29 mouse cellular contexts compared by ENCODE assay signal in genomic region chr3:137641238-137641637, GRCm38 (mm10). TPM values are rescaled to one million over a fixed set of nuclear protein-coding genes. Genes with fewer than 3 reads are reported as not detected.
"Had no signal": no experiment of that assay in that cellular context is flagged by ENCODE, and none has a peak within 500 bp of the region (broad histone marks: within the 10 kb centered on the region; RNA-seq: fewer than 3 reads in every experiment).

No protein-coding gene starts in this region.

- DNase-seq: kidney, adult 9 months; kidney, postnatal 25 days; layer of hippocampus, adult 9-11 months; lung, embryonic 14.5 days; right cerebral cortex, adult 18-20 months; right cerebral cortex, postnatal 14 days; right cerebral cortex, postnatal 4 days; spleen, adult 18-20 months; thymus, postnatal 25 days had no signal

- H3K4me3 ChIP-seq: layer of hippocampus, adult 2 months; left cerebral cortex, adult 2 months; limb, embryonic 12.5 days; limb, embryonic 15.5 days; liver, embryonic 12.5 days; liver, embryonic 15.5 days; midbrain, embryonic 12.5 days; midbrain, embryonic 15.5 days; neural tube, embryonic 12.5 days; neural tube, embryonic 15.5 days; stomach, embryonic 15.5 days had no signal

- H3K4me1 ChIP-seq: limb, embryonic 15.5 days; liver, embryonic 12.5 days; liver, embryonic 15.5 days; midbrain, embryonic 15.5 days; neural tube, embryonic 12.5 days; neural tube, embryonic 15.5 days; stomach, embryonic 15.5 days had no signal

- H3K36me3 ChIP-seq: limb, embryonic 12.5 days; limb, embryonic 15.5 days; liver, embryonic 12.5 days; liver, embryonic 15.5 days; midbrain, embryonic 12.5 days; midbrain, embryonic 15.5 days; neural tube, embryonic 12.5 days; neural tube, embryonic 15.5 days; stomach, embryonic 15.5 days had no signal

- H3K9me3 ChIP-seq: limb, embryonic 12.5 days; limb, embryonic 15.5 days; liver, embryonic 12.5 days; liver, embryonic 15.5 days; midbrain, embryonic 12.5 days; midbrain, embryonic 15.5 days; neural tube, embryonic 12.5 days; neural tube, embryonic 15.5 days; stomach, embryonic 15.5 days had no signal

- H3K27me3 ChIP-seq: limb, embryonic 12.5 days; limb, embryonic 15.5 days; liver, embryonic 12.5 days; liver, embryonic 15.5 days; midbrain, embryonic 12.5 days; midbrain, embryonic 15.5 days; neural tube, embryonic 12.5 days; neural tube, embryonic 15.5 days; stomach, embryonic 15.5 days had no signal

- H3K27ac ChIP-seq: kidney, postnatal 0 days; layer of hippocampus, adult 2 months; left cerebral cortex, adult 2 months; limb, embryonic 12.5 days; limb, embryonic 15.5 days; liver, embryonic 12.5 days; liver, embryonic 15.5 days; macrophage; midbrain, embryonic 12.5 days; midbrain, embryonic 15.5 days; neural tube, embryonic 12.5 days; neural tube, embryonic 15.5 days; stomach, embryonic 15.5 days had no signal

RNA-seq across cellular contexts. Expression of gene Ddit4l, which starts 19.8 kb away (rescaled TPM):
- total RNA-seq: megakaryocyte, adult 5-6 weeks had no signal
- polyA plus RNA-seq: macrophage had no signal

RNA-seq across cellular contexts. Expression of gene Gm21962, which starts 30.1 kb away (rescaled TPM):
- total RNA-seq: layer of hippocampus, adult 2 months; layer of hippocampus, postnatal 25 days; left cerebral cortex, adult 2 months; left cerebral cortex, postnatal 10 days; left cerebral cortex, postnatal 36 days; megakaryocyte, adult 5-6 weeks had no signal
- polyA plus RNA-seq: kidney, postnatal 0 days; large intestine, adult 2 months; limb, embryonic 12.5 days; limb, embryonic 15.5 days; liver, embryonic 12.5 days; liver, embryonic 15.5 days; lung, embryonic 14.5 days; lung, postnatal 0 days; macrophage; midbrain, embryonic 12.5 days; midbrain, embryonic 15.5 days; neural tube, embryonic 12.5 days; neural tube, embryonic 15.5 days; stomach, embryonic 15.5 days; thymus, postnatal 0 days had no signal
